Mouse (Mus musculus): ENCODE measurements at regions not wholly inside any gene's neighbourhood (a gene's known extent, or its start where the extent isn't known, plus 50 kb on each side); places are given as distances from the start of the nearest gene placed in this dataset.

- H3K4me2 ChIP-seq, result no peak overlapping the region
- no peak overlapping the region for H3K4me3 ChIP-seq (replicated peaks)
- H3K9me3 ChIP-seq (replicated peaks), result no peaks in the 10 kb centered on the region
- ATAC-seq (ENCODE audit: low read depth) (no peak), DNase-seq (no peak)
- H3K27ac ChIP-seq, result no peak overlapping the region
- H3K27me3 ChIP-seq, result no peaks in the 10 kb centered on the region
- no peaks in the 10 kb centered on the region for H3K4me1 ChIP-seq (replicated peaks)
- no peaks in the 10 kb centered on the region for H3K36me3 ChIP-seq
- H3K9ac ChIP-seq, result no peak overlapping the region
- 49% methylated on average over 5 of the region's 5 CpGs for WGBS (ENCODE audit: insufficient replicate concordance)
Measured at GRCm38 (mm10) chr5:74769023-74769422, 66.3 kb upstream of the Lnx1 start.

GRCm38 (mm10) chr5:74767993-74768392 is 65.3 kb upstream of the Lnx1 start:
- H3K9ac ChIP-seq, result no peak overlapping the region
- DNase-seq (no peak), ATAC-seq (ENCODE audit: low read depth) (no peak)
- H3K4me2 ChIP-seq, result no peak overlapping the region
- no peaks in the 10 kb centered on the region for H3K9me3 ChIP-seq (replicated peaks)
- H3K36me3 ChIP-seq, result no peaks in the 10 kb centered on the region
- H3K27ac ChIP-seq, result no peak overlapping the region
- H3K27me3 ChIP-seq, result no peaks in the 10 kb centered on the region
- no peak overlapping the region for H3K4me3 ChIP-seq (replicated peaks)
- H3K4me1 ChIP-seq (replicated peaks), result no peaks in the 10 kb centered on the region
- WGBS (ENCODE audit: insufficient replicate concordance), result 67% methylated on average over 8 of the region's 8 CpGs

GRCm38 (mm10) chr5:74766211-74766610 is 63.5 kb upstream of the Lnx1 start:
- no peak for DNase-seq

GRCm38 (mm10) chr5:74765061-74765767 is 62.5 kb upstream of the Lnx1 start:
- Histone ChIP-seq H3K27me3 (no peaks in the 10 kb centered on the region), H3K9me3 (replicated peaks) (no peaks in the 10 kb centered on the region), H3K27ac (no peak overlapping the region), H3K4me2 (no peak overlapping the region), H3K4me3 (replicated peaks) (no peak overlapping the region), H3K9ac (no peak overlapping the region), H3K36me3 (no peaks in the 10 kb centered on the region), H3K4me1 (replicated peaks) (no peaks in the 10 kb centered on the region)
- 67% methylated on average over 9 of the region's 9 CpGs for WGBS (ENCODE audit: insufficient replicate concordance)
- ATAC-seq (ENCODE audit: low read depth) (no peak), DNase-seq (no peak)

More at GRCm38 (mm10) chr5:74766211-74766610, 63.5 kb upstream of the Lnx1 start:
- H3K4me2 ChIP-seq, result no peak overlapping the region
- no peaks in the 10 kb centered on the region for H3K9me3 ChIP-seq (replicated peaks)
- H3K27me3 ChIP-seq, result no peaks in the 10 kb centered on the region
- H3K36me3 ChIP-seq, result no peaks in the 10 kb centered on the region
- H3K9ac ChIP-seq, result no peak overlapping the region
- no peaks in the 10 kb centered on the region for H3K4me1 ChIP-seq (replicated peaks)
- 60% methylated on average over 8 of the region's 8 CpGs for WGBS (ENCODE audit: insufficient replicate concordance)
- H3K4me3 ChIP-seq (replicated peaks), result no peak overlapping the region
- ATAC-seq (ENCODE audit: low read depth), result no peak
- H3K27ac ChIP-seq, result no peak overlapping the region

- Histone ChIP-seq H3K4me1 (replicated peaks) (no peaks in the 10 kb centered on the region), H3K9me3 (replicated peaks) (no peaks in the 10 kb centered on the region), H3K9ac (no peak overlapping the region), H3K27ac (no peak overlapping the region), H3K27me3 (no peaks in the 10 kb centered on the region), H3K36me3 (no peaks in the 10 kb centered on the region), H3K4me2 (no peak overlapping the region), H3K4me3 (replicated peaks) (no peak overlapping the region)
- WGBS (ENCODE audit: insufficient replicate concordance), result 63% methylated on average over 5 of the region's 5 CpGs
- DNase-seq (no peak), ATAC-seq (ENCODE audit: low read depth) (no peak)
Measured at GRCm38 (mm10) chr5:74757557-74757956, 54.8 kb upstream of the Lnx1 start.

GRCm38 (mm10) chr5:74752961-74753360 is 50.2 kb upstream of the Lnx1 start:
- Histone ChIP-seq H3K27me3 (no peaks in the 10 kb centered on the region), H3K9me3 (replicated peaks) (no peaks in the 10 kb centered on the region), H3K4me1 (replicated peaks) (no peaks in the 10 kb centered on the region), H3K36me3 (no peaks in the 10 kb centered on the region), H3K4me3 (replicated peaks) (no peak overlapping the region), H3K4me2 (no peak overlapping the region), H3K9ac (no peak overlapping the region), H3K27ac (no peak overlapping the region)
- ATAC-seq (ENCODE audit: low read depth), result no peak
- WGBS (ENCODE audit: insufficient replicate concordance), result 66% methylated on average over 3 of the region's 3 CpGs
- no peak for DNase-seq
